Mouse (Mus musculus): ENCODE results near the gene Cmpk1. TPM values are rescaled to one million over a fixed set of nuclear protein-coding genes. Genes with fewer than 3 reads are reported as not detected.

The Cmpk1 gene
- polyA plus RNA-seq (2011; ENCODE audit: insufficient read depth, insufficient read length, low replicate concordance, missing spikeins): 26.5 and 34.7 TPM in 2 replicates

DNA sequence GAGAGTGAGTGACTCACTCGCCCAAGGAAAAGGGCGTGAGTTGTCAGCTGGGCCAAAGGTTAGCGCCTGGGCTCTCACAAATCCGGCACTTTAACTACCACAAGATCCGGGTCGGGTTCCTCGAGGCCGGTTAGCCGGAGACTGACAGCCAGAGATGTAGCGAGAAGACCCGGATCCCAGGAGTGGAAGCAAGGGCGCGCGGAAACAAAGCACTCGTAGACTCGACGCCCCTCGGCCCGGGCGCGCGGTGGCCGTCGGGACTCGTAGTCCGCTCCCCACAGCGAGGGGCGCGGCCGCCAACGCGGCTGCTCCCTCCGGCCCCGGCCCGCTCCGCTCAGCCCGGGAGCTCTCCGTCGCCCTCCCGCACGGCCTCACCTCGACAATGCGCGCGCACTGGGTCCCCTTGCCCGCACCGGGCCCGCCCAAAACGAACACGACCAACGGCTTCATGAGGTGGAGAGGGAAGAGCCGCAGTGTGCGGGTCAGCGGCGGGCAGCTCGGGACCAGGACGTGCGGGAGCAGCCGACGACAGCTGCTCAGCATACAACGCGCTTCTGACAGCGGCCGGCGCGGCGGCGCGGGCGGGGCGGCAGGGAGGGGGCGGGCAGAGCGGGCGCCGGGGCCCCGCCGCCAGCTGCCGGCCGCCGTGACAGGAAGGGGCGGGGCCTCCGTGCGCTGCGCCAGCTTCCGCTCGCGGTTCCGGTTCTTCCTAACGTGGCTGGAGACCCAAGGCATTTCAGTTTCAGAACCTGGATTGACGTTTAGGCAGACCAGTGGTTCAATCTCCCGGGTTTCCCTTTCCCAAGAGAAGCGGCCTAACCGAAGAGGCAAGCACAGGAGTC lies at the start of gene Cmpk1:
Cmpk1 (minus strand) TSS at position 651 of the 842 bp plus-strand sequence.
- under 1% methylated on average over 92 of the region's 93 CpGs for WGBS
- Histone ChIP-seq H3K27ac (ENCODE audit: control insufficient read depth, insufficient read depth, low read depth, low read length, poor library complexity) (peak within 1 kb of the TSS; percentile 99), H3K4me1 (ENCODE audit: control insufficient read depth, insufficient read depth, low read length) (no peaks in the 10 kb centered on the region), H3K4me3 (replicated peaks; ENCODE audit: control insufficient read depth, low read depth, low read length) (peak within 1 kb of the TSS; percentile 90)
- TF ChIP-seq CTCF (IDR thresholded peaks at IDR 0.05; ENCODE audit: control insufficient read depth, insufficient read depth, low read length): no peak
- peak; percentile 19; the same call in 1 of the 2 replicates for TF ChIP-seq POLR2A (IDR thresholded peaks at IDR 0.05; ENCODE audit: borderline replicate concordance, control insufficient read depth, low read depth, low read length)

- Histone ChIP-seq H3K4me3 (replicated peaks; ENCODE audit: control insufficient read depth, low read depth, low read length) (no peak overlapping the region), H3K27ac (ENCODE audit: control insufficient read depth, insufficient read depth, low read depth, low read length, poor library complexity) (no peak overlapping the region), H3K4me1 (ENCODE audit: control insufficient read depth, insufficient read depth, low read length) (no peaks in the 10 kb centered on the region; the same call in 1 of the 2 replicates)
- WGBS: 46% methylated on average over 6 of the region's 6 CpGs
- TF ChIP-seq POLR2A (IDR thresholded peaks at IDR 0.05; ENCODE audit: borderline replicate concordance, control insufficient read depth, low read depth, low read length) (no peak), CTCF (IDR thresholded peaks at IDR 0.05; ENCODE audit: control insufficient read depth, insufficient read depth, low read length) (no peak)
Observed at GRCm38 (mm10) chr4:115035043-115035442, 48.0 kb upstream of the Cmpk1 start.

GRCm38 (mm10) chr4:115019997-115020396 lies 33.0 kb upstream of the Cmpk1 start:
- Histone ChIP-seq H3K4me1 (ENCODE audit: control insufficient read depth, insufficient read depth, low read length) (no peaks in the 10 kb centered on the region), H3K27ac (ENCODE audit: control insufficient read depth, insufficient read depth, low read depth, low read length, poor library complexity) (no peak overlapping the region), H3K4me3 (replicated peaks; ENCODE audit: control insufficient read depth, low read depth, low read length) (no peak overlapping the region)
- no peak for TF ChIP-seq POLR2A (IDR thresholded peaks at IDR 0.05; ENCODE audit: borderline replicate concordance, control insufficient read depth, low read depth, low read length)
- TF ChIP-seq CTCF (IDR thresholded peaks at IDR 0.05; ENCODE audit: control insufficient read depth, insufficient read depth, low read length): no peak
- WGBS: 90% methylated on average over 3 of the region's 3 CpGs

DNA sequence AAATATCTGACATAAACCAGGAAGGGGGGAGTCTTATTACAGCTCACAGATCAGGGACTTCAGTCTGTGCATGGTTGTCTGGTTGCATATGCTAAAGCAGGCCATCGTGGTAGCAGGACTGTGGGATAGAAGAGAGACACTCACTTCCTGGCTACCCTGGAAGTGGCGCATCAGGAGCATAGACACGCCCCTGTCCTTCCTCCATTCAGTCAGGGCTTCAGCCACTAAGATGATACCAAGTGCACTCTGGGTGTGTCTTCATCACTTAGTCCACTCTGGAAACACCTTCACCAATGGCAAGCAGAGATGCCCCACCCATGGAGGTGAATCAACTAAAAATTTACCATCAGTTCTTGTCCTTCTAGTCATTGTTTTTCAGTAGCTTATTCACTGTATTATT lies 27.2 kb upstream of the Cmpk1 start:
- no peak overlapping the region for H3K27ac ChIP-seq (ENCODE audit: control insufficient read depth, insufficient read depth, low read depth, low read length, poor library complexity)
- H3K4me1 ChIP-seq (ENCODE audit: control insufficient read depth, insufficient read depth, low read length): no peaks in the 10 kb centered on the region
- TF ChIP-seq POLR2A (IDR thresholded peaks at IDR 0.05; ENCODE audit: borderline replicate concordance, control insufficient read depth, low read depth, low read length) (no peak), CTCF (IDR thresholded peaks at IDR 0.05; ENCODE audit: control insufficient read depth, insufficient read depth, low read length) (no peak)
- H3K4me3 ChIP-seq (replicated peaks; ENCODE audit: control insufficient read depth, low read depth, low read length): no peak overlapping the region
- 89% methylated on average over 3 of the region's 3 CpGs for WGBS

DNA sequence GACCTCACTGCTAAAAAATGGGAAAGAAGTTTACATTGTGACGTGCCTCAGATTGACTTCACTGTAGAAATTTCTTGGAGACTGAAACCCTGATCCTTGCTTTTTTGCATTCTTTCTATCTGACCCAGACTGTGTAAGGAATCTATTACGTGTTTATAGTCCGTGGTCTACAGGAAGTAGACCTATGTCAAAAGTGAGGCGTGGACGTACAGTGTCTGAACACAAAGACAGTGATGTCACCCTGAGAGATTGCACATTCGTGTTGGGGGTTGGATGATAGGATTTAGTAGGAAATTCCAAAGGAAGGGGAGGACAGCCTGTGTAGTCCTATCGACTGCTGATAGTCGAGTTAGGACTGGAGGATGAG lies 13.4 kb upstream of the Cmpk1 start:
- no peaks in the 10 kb centered on the region for H3K4me1 ChIP-seq (ENCODE audit: control insufficient read depth, insufficient read depth, low read length)
- H3K4me3 ChIP-seq (replicated peaks; ENCODE audit: control insufficient read depth, low read depth, low read length): peak overlapping the region; percentile 92
- H3K27ac ChIP-seq (ENCODE audit: control insufficient read depth, insufficient read depth, low read depth, low read length, poor library complexity): peak overlapping the region; percentile 78
- whole genome bisulfite sequencing: 1% methylated on average over 8 of the region's 8 CpGs
- TF ChIP-seq CTCF (IDR thresholded peaks at IDR 0.05; ENCODE audit: control insufficient read depth, insufficient read depth, low read length) (no peak), POLR2A (IDR thresholded peaks at IDR 0.05; ENCODE audit: borderline replicate concordance, control insufficient read depth, low read depth, low read length) (no peak)

GRCm38 (mm10) chr4:114999773-115000428 lies 12.9 kb upstream of the Cmpk1 start, which contains the start of gene Stil:
Gene Stil (plus strand): TSS chr4:115000159.
- TF ChIP-seq POLR2A (IDR thresholded peaks at IDR 0.05; ENCODE audit: borderline replicate concordance, control insufficient read depth, low read depth, low read length) (peak; percentile 79), CTCF (IDR thresholded peaks at IDR 0.05; ENCODE audit: control insufficient read depth, insufficient read depth, low read length) (no peak)
- under 1% methylated on average over 52 of the region's 52 CpGs for WGBS

GRCm38 (mm10) chr4:114999445-114999772 lies 12.4 kb upstream of the Cmpk1 start:
- Histone ChIP-seq H3K27ac (ENCODE audit: control insufficient read depth, insufficient read depth, low read depth, low read length, poor library complexity) (peak overlapping the region; percentile 83), H3K4me1 (ENCODE audit: control insufficient read depth, insufficient read depth, low read length) (no peaks in the 10 kb centered on the region), H3K4me3 (replicated peaks; ENCODE audit: control insufficient read depth, low read depth, low read length) (peak overlapping the region; percentile 92)
- TF ChIP-seq POLR2A (IDR thresholded peaks at IDR 0.05; ENCODE audit: borderline replicate concordance, control insufficient read depth, low read depth, low read length) (no peak), CTCF (IDR thresholded peaks at IDR 0.05; ENCODE audit: control insufficient read depth, insufficient read depth, low read length) (no peak)
- WGBS: 16% methylated on average over 9 of the region's 9 CpGs

More at GRCm38 (mm10) chr4:114999773-115000428, 12.9 kb upstream of the Cmpk1 start, which contains the start of gene Stil:
- Histone ChIP-seq H3K27ac (ENCODE audit: control insufficient read depth, insufficient read depth, low read depth, low read length, poor library complexity) (peak within 1 kb of the TSS; percentile 83), H3K4me3 (replicated peaks; ENCODE audit: control insufficient read depth, low read depth, low read length) (peak within 1 kb of the TSS; percentile 92), H3K4me1 (ENCODE audit: control insufficient read depth, insufficient read depth, low read length) (no peaks in the 10 kb centered on the region)

DNA sequence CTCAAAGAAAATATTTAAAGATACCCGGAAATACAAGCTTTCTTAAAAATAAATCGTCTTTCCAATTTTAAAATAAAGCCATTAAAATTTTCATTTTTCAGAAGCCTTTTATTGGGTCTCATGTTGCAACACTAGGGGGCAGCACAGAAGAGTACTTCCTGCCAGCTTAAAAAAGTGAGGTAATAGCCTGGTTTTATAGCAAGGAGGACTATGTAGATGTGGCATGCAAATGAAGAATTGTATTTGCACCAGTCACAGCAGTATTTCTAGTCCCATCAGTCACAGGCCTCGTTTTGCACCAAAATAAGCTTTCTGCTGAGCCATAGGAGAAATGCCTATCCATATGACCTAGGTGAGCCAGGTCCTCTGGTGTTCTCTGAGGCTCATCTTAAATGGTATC lies 10.0 kb upstream of the Cmpk1 start:
- Histone ChIP-seq H3K4me1 (ENCODE audit: control insufficient read depth, insufficient read depth, low read length) (no peaks in the 10 kb centered on the region; the same call in 1 of the 2 replicates), H3K27ac (ENCODE audit: control insufficient read depth, insufficient read depth, low read depth, low read length, poor library complexity) (no peak overlapping the region), H3K4me3 (replicated peaks; ENCODE audit: control insufficient read depth, low read depth, low read length) (no peak overlapping the region)
- 42% methylated on average over 3 of the region's 3 CpGs for WGBS
- TF ChIP-seq CTCF (IDR thresholded peaks at IDR 0.05; ENCODE audit: control insufficient read depth, insufficient read depth, low read length) (no peak), POLR2A (IDR thresholded peaks at IDR 0.05; ENCODE audit: borderline replicate concordance, control insufficient read depth, low read depth, low read length) (no peak)

All from bone marrow, adult 2 months (tissue).